In genomic region chr15:37165887-37166507, GRCm38 (mm10) we compare ENCODE assay signal across 9 mouse cellular contexts.
DNase-seq lines count a peak whose midpoint lies in the region; ATAC-seq lines count a peak whose summit lies in the region.
"Had no signal": no experiment of that assay in that cellular context is flagged by ENCODE, and none has a peak within 500 bp of the region (broad histone marks: within the 10 kb centered on the region; RNA-seq: fewer than 3 reads in every experiment).

No protein-coding gene starts in this region.

- no peak overlapping the region for H3K9ac ChIP-seq in hindbrain, embryonic 14.5 days
- H3K9ac ChIP-seq in embryonic facial prominence, embryonic 15.5 days, result no peak overlapping the region

- no peak overlapping the region for H3K27ac ChIP-seq in hindbrain, embryonic 10.5 days
- H3K27ac ChIP-seq in hindbrain, embryonic 14.5 days, result no peak overlapping the region
- H3K27ac ChIP-seq in embryonic facial prominence, embryonic 15.5 days (replicated peaks), result no peak overlapping the region

- no peaks in the 10 kb centered on the region for H3K36me3 ChIP-seq in hindbrain, embryonic 10.5 days
- H3K36me3 ChIP-seq in hindbrain, embryonic 14.5 days (replicated peaks; ENCODE audit: control insufficient read depth, insufficient read depth), result no peaks in the 10 kb centered on the region
- no peaks in the 10 kb centered on the region for H3K36me3 ChIP-seq in embryonic facial prominence, embryonic 15.5 days

- no peak overlapping the region for H3K4me2 ChIP-seq in hindbrain, embryonic 14.5 days (replicated peaks)
- peak overlapping the region; percentile 24; the same call in 1 of the 2 replicates for H3K4me2 ChIP-seq in embryonic facial prominence, embryonic 15.5 days (replicated peaks)

- H3K27me3 ChIP-seq in hindbrain, embryonic 10.5 days (ENCODE audit: insufficient read depth, poor library complexity, severe bottlenecking), result no peaks in the 10 kb centered on the region
- H3K27me3 ChIP-seq in hindbrain, embryonic 14.5 days (ENCODE audit: control insufficient read depth, insufficient read depth, low read length), result no peaks in the 10 kb centered on the region
- no peaks in the 10 kb centered on the region for H3K27me3 ChIP-seq in embryonic facial prominence, embryonic 15.5 days

- no peaks in the 10 kb centered on the region for H3K9me3 ChIP-seq in hindbrain, embryonic 10.5 days
- no peaks in the 10 kb centered on the region for H3K9me3 ChIP-seq in hindbrain, embryonic 14.5 days (ENCODE audit: control insufficient read depth, low read length)
- H3K9me3 ChIP-seq in embryonic facial prominence, embryonic 15.5 days (replicated peaks), result no peaks in the 10 kb centered on the region

- H3K4me3 ChIP-seq in hindbrain, embryonic 10.5 days, result no peak overlapping the region
- H3K4me3 ChIP-seq in hindbrain, embryonic 14.5 days (replicated peaks; ENCODE audit: low read length), result no peak overlapping the region
- H3K4me3 ChIP-seq in embryonic facial prominence, embryonic 15.5 days (replicated peaks), result no peak overlapping the region

- 27% methylated on average over 12 of the region's 12 CpGs for WGBS in hindbrain, embryonic 10.5 days
- 26% methylated on average over 12 of the region's 12 CpGs for WGBS in hindbrain, embryonic 14.5 days
- WGBS in embryonic facial prominence, embryonic 15.5 days, result 22% methylated on average over 12 of the region's 12 CpGs

- DNase-seq in hindbrain, embryonic 10.5 days (ENCODE audit: low spot score), result peak; percentile 14
- DNase-seq in hindbrain, embryonic 14.5 days (ENCODE audit: low spot score), result no peak
- peak; percentile 20 to 70 for DNase-seq in kidney, postnatal 25 days
- peak; percentile 15 for DNase-seq in retina, embryonic 14.5 days (ENCODE audit: low spot score)
- no peak for DNase-seq in right cerebral cortex, adult 2 months (ENCODE audit: low spot score in 2 of 2)
- DNase-seq: gastrocnemius, postnatal 25 days had no signal

- peaks cover 14% of the 10 kb centered on the region for H3K4me1 ChIP-seq in hindbrain, embryonic 10.5 days (replicated peaks)
- H3K4me1 ChIP-seq in hindbrain, embryonic 14.5 days (replicated peaks; ENCODE audit: control insufficient read depth, insufficient read depth, low read length), result no peaks in the 10 kb centered on the region
- H3K4me1 ChIP-seq in embryonic facial prominence, embryonic 15.5 days, result peaks cover 7% of the 10 kb centered on the region

- no peak for ATAC-seq in hindbrain, embryonic 14.5 days (ENCODE audit: low FRiP score)
- no peak for ATAC-seq in embryonic facial prominence, embryonic 15.5 days (ENCODE audit: insufficient number of reproducible peaks, low FRiP score, low TSS enrichment, low read depth)
- ATAC-seq in CD4-positive, CD25-positive, alpha-beta regulatory T cell, adult 4 months, result no peak
- ATAC-seq in inflammation-experienced regulatory T-cells, adult 6 months, result no peak

Comparison
In these comparisons a context has a peak if more than half of its experiments do, and no peak if none do; other contexts are left out.
1. DNase-seq: peak in hindbrain, embryonic 10.5 days (single experiment), kidney, postnatal 25 days (2 of 2) and retina, embryonic 14.5 days (single experiment); none in hindbrain, embryonic 14.5 days (single experiment) and right cerebral cortex, adult 2 months (0 of 2).